Mouse (Mus musculus) gastrocnemius, postnatal 36 days (tissue): Measurements from ENCODE around the gene Mxra8. TPM values are rescaled to one million over a fixed set of nuclear protein-coding genes. Genes with fewer than 3 reads are reported as not detected.

Source experiments
- microRNA-seq, 2 experiments: library from miRNA; unstranded; fragments of <30 nt; microRNA quantifications; one replicate each; pipeline ENCODE4 v1.2.0; 2021
- total RNA-seq, 2 experiments: library from RNA; stranded (reverse); gene quantifications; 2 replicates each; pipeline ENCODE4 v1.2.3; 2021

The Mxra8 gene
- total RNA-seq, 2 experiments from 2014 or later, result 29.9 to 32.7 TPM

Small RNA genes lying within 50 kb of the gene (microRNA-seq; reads per million reads assigned to microRNA genes)
- gene Gm27743, result 0 reads per million in 2 experiments

Other genes with a start within 250 kb of the Mxra8 start
- 1 to 10 TPM; 2.9 to 3.8 TPM for gene Slc35e2, start 238.3 kb upstream of the Mxra8 start, total RNA-seq
- gene Cdk11b, start 214.8 kb upstream of the Mxra8 start, total RNA-seq, result 10 to 100 TPM; 20.6 to 28.1 TPM
- gene Gm10563, start 194.3 kb upstream of the Mxra8 start, total RNA-seq, result not detected
- gene Mmp23, start 186.3 kb upstream of the Mxra8 start, total RNA-seq, result 1 to 10 TPM; 2.2 to 3.5 TPM
- gene Mib2, start 170.5 kb upstream of the Mxra8 start, total RNA-seq, result 10 to 100 TPM; 13.8 to 15.2 TPM
- 1 to 10 TPM; 1.2 to 1.3 TPM for gene Fndc10, start 145.3 kb upstream of the Mxra8 start, total RNA-seq
- 10 to 100 TPM; 32.3 to 34.8 TPM for gene Ssu72, start 134.9 kb upstream of the Mxra8 start, total RNA-seq
- gene Tmem240, start 104.9 kb upstream of the Mxra8 start, total RNA-seq, result under 1 TPM; 0.28 to 0.39 TPM
- 10 to 100 TPM; 23.7 to 26.6 TPM for gene Atad3a, start 78.6 kb upstream of the Mxra8 start, total RNA-seq
- gene Vwa1, start 65.0 kb upstream of the Mxra8 start, total RNA-seq, result 1 to 10 TPM; 4.6 to 4.7 TPM
- gene Tmem88b, start 53.8 kb upstream of the Mxra8 start, total RNA-seq, result under 1 TPM; 0.67 to 0.87 TPM
- not detected for gene Ankrd65, start 49.2 kb upstream of the Mxra8 start, total RNA-seq
- gene Mrpl20, start 36.8 kb upstream of the Mxra8 start, total RNA-seq, result 10 to 100 TPM; 38.3 to 49.1 TPM
- 10 to 100 TPM; 19.7 to 23.7 TPM for gene Ccnl2, start 27.2 kb upstream of the Mxra8 start, total RNA-seq
- gene Aurkaip1, start 8.4 kb upstream of the Mxra8 start, total RNA-seq, result 10 to 100 TPM; 67.3 to 73.1 TPM
- 100 to 1,000 TPM; 104 to 110 TPM for gene Dvl1, start 7.7 kb downstream of the Mxra8 start, total RNA-seq
- under 1 TPM in 1 of 2 experiments, not detected in 1; 0.07 TPM for gene Tas1r3, start 23.7 kb downstream of the Mxra8 start, total RNA-seq
- 10 to 100 TPM; 14.5 to 16.0 TPM for gene Cptp, start 29.8 kb downstream of the Mxra8 start, total RNA-seq
- 10 to 100 TPM; 11.9 to 15.4 TPM for gene Ints11, start 29.9 kb downstream of the Mxra8 start, total RNA-seq
- gene Pusl1, start 52.1 kb downstream of the Mxra8 start, total RNA-seq, result 10 to 100 TPM; 11.4 to 12.8 TPM
- 1 to 10 TPM; 7.4 to 7.8 TPM for gene Acap3, start 52.1 kb downstream of the Mxra8 start, total RNA-seq
- gene Ube2j2, start 104.2 kb downstream of the Mxra8 start, total RNA-seq, result 10 to 100 TPM; 53.3 to 61.5 TPM
- 10 to 100 TPM; 13.1 to 21.3 TPM for gene C1qtnf12, start 122.6 kb downstream of the Mxra8 start, total RNA-seq
- gene B3galt6, start 153.0 kb downstream of the Mxra8 start, total RNA-seq, result 1 to 10 TPM; 1.1 to 1.5 TPM
- gene Sdf4, start 153.2 kb downstream of the Mxra8 start, total RNA-seq, result 10 to 100 TPM; 63.1 to 68.4 TPM
- under 1 TPM; 0.59 to 0.94 TPM for gene Tnfrsf4, start 174.2 kb downstream of the Mxra8 start, total RNA-seq
- gene Tnfrsf18, start 186.5 kb downstream of the Mxra8 start, total RNA-seq, result under 1 TPM in 1 of 2 experiments, not detected in 1; 0.48 TPM
- not detected for gene Ttll10, start 219.7 kb downstream of the Mxra8 start, total RNA-seq